Mouse (Mus musculus): Measurements from ENCODE around the gene Wdr12. TPM values are rescaled to one million over a fixed set of nuclear protein-coding genes. Genes with fewer than 3 reads are reported as not detected.

Gene Wdr12
- polyA plus RNA-seq (2012; rRNA removed; ENCODE audit: low replicate concordance): 0.65 and 1.1 TPM in 2 replicates

DNA sequence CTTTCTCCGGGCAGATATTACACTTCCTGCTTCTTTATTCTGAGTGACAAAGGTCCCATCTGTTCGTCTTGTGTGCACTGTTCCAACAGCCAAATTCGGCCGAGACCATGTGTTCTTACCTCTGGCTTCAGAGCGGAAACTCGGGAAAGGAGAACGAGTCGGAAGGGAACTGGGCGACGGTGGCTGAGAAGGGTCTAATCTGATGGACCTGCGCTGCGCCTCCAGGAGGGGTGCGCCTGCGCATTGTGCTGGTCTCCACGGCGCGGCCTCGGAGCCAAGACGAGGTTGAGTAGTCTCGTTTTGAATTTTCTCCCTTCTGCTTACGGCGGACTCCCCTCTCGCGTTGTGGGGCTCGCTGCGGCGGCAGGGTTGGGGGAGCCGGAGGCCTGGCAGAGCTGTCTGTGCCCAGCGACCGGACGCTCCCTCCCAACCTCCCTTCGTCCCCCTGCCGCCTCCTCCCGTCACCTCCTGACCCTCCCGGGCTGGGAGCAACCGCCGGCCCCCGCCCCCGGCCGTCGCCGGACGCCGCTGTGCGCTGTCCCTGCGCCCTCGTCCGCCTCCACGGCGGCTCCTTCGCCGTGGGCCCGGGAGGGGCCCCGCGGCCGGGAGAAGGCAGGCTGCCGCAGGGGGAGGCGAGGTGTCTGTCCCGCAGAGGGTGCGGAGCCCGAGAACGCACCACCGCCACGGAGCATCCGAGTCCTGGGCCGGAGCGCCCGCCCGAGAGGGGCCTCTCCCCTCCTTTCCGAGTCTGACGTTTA, at the start of gene Wdr12, which contains the start of gene Carf:
Gene Wdr12, minus strand, starts transcription at position 622 of the 758 bp plus-strand sequence.
Gene Carf, plus strand, starts transcription at position 224 of the 758 bp plus-strand sequence.

DNA sequence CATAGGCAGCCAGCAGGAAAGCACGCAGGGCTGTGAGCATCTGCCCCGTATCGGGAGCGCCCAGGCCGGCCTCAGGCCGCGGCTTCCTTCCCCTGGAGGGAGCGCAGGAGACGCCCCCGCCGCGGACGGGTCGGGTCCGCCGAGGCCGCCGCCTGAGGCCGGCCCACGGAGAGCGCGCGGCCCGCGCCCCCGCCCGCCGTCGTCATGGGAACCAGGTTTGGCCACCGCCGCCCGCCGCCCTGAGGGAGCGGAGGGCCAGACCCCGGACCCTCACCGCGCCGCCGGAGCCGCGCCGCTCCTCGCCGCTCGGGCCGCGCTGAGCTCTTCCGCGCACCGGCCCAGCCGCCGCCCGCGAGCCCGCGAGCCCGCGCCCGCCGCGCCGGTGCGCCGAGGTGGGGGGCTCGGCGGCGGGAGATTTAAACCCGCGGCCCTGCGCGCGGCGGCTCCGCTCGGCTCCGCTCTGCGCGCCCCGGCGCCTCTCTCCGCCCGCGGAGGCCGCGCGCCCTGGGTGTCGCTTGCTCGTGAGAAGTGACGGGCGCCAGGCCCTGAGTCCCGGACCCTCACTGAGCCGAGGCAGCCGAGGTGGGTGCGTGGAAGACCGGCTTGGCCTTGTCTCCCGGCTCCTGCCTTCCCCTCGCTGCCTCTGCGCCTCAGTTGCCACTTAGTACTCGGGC, 55.5 kb downstream of the Wdr12 start, which contains the start of gene Ica1l:
Gene Ica1l, minus strand, starts transcription at position 389 of the 674 bp plus-strand sequence.

Other genes starting within 250 kb of the Wdr12 start
- gene Fam117b, start 185.6 kb downstream of the Wdr12 start, polyA plus RNA-seq (2012; rRNA removed; ENCODE audit: low replicate concordance): 7.2 and 8.1 TPM in 2 replicates
- 0.12 and 0.19 TPM in 2 replicates for gene Ica1l, start 55.5 kb downstream of the Wdr12 start, polyA plus RNA-seq (2012; rRNA removed; ENCODE audit: low replicate concordance)
- 0.18 and 0.70 TPM in 2 replicates for gene Carf, start 398 bp downstream of the Wdr12 start, polyA plus RNA-seq (2012; rRNA removed; ENCODE audit: low replicate concordance)
- 0.32 and 0.39 TPM in 2 replicates for gene Nbeal1, start 82.0 kb upstream of the Wdr12 start, polyA plus RNA-seq (2012; rRNA removed; ENCODE audit: low replicate concordance)
- gene Cyp20a1, start 244.7 kb upstream of the Wdr12 start, polyA plus RNA-seq (2012; rRNA removed; ENCODE audit: low replicate concordance): 0.47 and 0.90 TPM in 2 replicates

Data from duodenum, adult 2 months (tissue).